Mouse (Mus musculus) thymus, adult 2 months (tissue): ENCODE data around the gene Rcan2. TPM values are rescaled to one million over a fixed set of nuclear protein-coding genes. Genes with fewer than 3 reads are reported as not detected.

Experiments
- DNase-seq: peaks from one replicate; pipeline ENCODE4 v3.0.0; 2021
- H3K27ac ChIP-seq: fragments of 200-500 bp; 2 replicates; pipeline ENCODE4 v1.5.1; 2012; ENCODE audit warnings: low read length, control low read depth; ENCODE audit not compliant: control insufficient read depth, insufficient read depth
- H3K27me3 ChIP-seq: fragments of 200-500 bp; 2 replicates; pipeline ENCODE4 v1.6.1; 2012; ENCODE audit warnings: mild to moderate bottlenecking, low read length, moderate library complexity, mixed read lengths; ENCODE audit not compliant: control insufficient read depth, insufficient read depth
- H3K36me3 ChIP-seq: fragments of 200-500 bp; 2 replicates; pipeline ENCODE4 v1.6.1; 2012; ENCODE audit warnings: mild to moderate bottlenecking, low read length, moderate library complexity; ENCODE audit not compliant: control insufficient read depth, insufficient read depth
- H3K4me1 ChIP-seq: fragments of 200-500 bp; replicated peaks from 2 replicates; pipeline ENCODE4 v1.6.1; 2012; ENCODE audit warnings: low read length; ENCODE audit not compliant: control insufficient read depth, insufficient read depth
- H3K4me3 ChIP-seq: fragments of 200-500 bp; 2 replicates; pipeline ENCODE4 v1.5.1; 2012; ENCODE audit warnings: mild to moderate bottlenecking, low read length, control low read depth, moderate library complexity; ENCODE audit not compliant: control insufficient read depth, insufficient read depth
- CTCF ChIP-seq: fragments of 200-500 bp; IDR thresholded peaks from 2 replicates; pipeline ENCODE4 v1.5.1; 2012; ENCODE audit warnings: mild to moderate bottlenecking, control low read depth, low read length, moderate library complexity, borderline replicate concordance; ENCODE audit not compliant: control insufficient read depth, poor library complexity, insufficient read depth; ENCODE audit errors: extremely low read depth
- POLR2A ChIP-seq: fragments of 200-500 bp; IDR thresholded peaks from 2 replicates; pipeline ENCODE4 v1.6.1; 2012; ENCODE audit warnings: mild to moderate bottlenecking, low read length, control low read depth, moderate library complexity; ENCODE audit not compliant: control insufficient read depth, poor library complexity, insufficient read depth; ENCODE audit errors: extremely low read depth
- WGBS: fragments of 180-500 bp; shearing (Covaris S2); methylation state at CpG from one replicate; pipeline ENCODE4 v1.1.7; 2018; 5-methylcytosine and 5-hydroxymethylcytosine counted together
- polyA plus RNA-seq: library from polyadenylated mRNA; depleted of rRNA; stranded (reverse); fragments of >200 nt; gene quantifications from 2 replicates; pipeline ENCODE4 v1.2.3, GENCODE M21; 2012

Rcan2 gene
- polyA plus RNA-seq, 1 experiment = 6.4 TPM

DNA sequence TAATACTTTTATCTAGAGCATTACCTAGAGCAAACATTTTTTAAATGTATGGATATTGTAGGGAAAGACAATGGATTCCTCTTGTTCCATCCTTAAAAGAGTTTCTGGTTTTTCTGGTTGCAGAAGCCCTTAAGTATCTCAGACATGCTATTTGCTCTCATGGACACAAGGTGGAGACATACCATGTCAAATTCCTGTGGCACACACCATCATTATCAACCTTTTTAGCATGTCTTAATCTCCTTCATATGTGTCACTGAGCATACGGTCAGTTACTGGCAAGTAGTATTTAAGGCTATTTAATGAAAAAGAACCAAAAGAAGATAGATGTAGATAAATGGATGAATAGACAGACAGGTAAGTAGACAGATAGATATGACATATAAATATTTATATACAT is 81.9 kb downstream of the Rcan2 start:
- no peak for TF ChIP-seq POLR2A
- no peak for TF ChIP-seq CTCF
- no peak overlapping the region for H3K4me3 ChIP-seq
- no peaks in the 10 kb centered on the region for H3K27me3 ChIP-seq
- H3K36me3 ChIP-seq = no peaks in the 10 kb centered on the region
- DNase-seq = no peak
- no peak overlapping the region for H3K27ac ChIP-seq
- WGBS = 24% methylated on average over 1 of the region's 1 CpGs
- H3K4me1 ChIP-seq = no peaks in the 10 kb centered on the region

- H3K27ac ChIP-seq = no peak overlapping the region
- no peak for TF ChIP-seq CTCF
- TF ChIP-seq POLR2A = no peak
Observed at GRCm38 (mm10) chr17:43886262-43886661, 85.1 kb downstream of the Rcan2 start.

DNA sequence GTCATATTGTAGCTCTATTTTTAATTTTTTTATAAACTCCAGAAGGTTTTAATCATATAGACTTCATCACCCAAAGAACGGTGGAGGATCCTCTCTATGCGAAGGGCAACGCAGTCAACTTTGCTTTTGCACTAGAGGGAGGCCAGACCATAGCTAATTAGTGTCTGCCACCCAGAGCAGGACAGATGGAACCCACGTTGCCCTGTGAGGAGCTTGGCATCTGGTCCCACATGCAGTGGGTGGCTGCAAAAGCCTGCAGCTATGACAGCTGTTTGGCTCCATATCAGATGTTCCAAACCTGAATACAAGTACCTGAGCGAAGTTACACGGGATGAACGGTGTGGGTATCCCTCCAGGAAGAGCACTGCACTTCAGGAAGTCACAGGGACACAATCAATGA is 86.8 kb downstream of the Rcan2 start:
- no peak for TF ChIP-seq POLR2A
- Histone ChIP-seq H3K27me3 (no peaks in the 10 kb centered on the region), H3K4me3 (no peak overlapping the region), H3K4me1 (no peaks in the 10 kb centered on the region), H3K36me3 (no peaks in the 10 kb centered on the region), H3K27ac (no peak overlapping the region)
- no peak for DNase-seq
- 86% methylated on average over 7 of the region's 7 CpGs for WGBS

More at GRCm38 (mm10) chr17:43886262-43886661, 85.1 kb downstream of the Rcan2 start:
- no peak for DNase-seq
- Histone ChIP-seq H3K36me3 (no peaks in the 10 kb centered on the region), H3K4me1 (no peaks in the 10 kb centered on the region), H3K27me3 (no peaks in the 10 kb centered on the region), H3K4me3 (no peak overlapping the region)
- 88% methylated on average over 7 of the region's 7 CpGs for WGBS

DNA sequence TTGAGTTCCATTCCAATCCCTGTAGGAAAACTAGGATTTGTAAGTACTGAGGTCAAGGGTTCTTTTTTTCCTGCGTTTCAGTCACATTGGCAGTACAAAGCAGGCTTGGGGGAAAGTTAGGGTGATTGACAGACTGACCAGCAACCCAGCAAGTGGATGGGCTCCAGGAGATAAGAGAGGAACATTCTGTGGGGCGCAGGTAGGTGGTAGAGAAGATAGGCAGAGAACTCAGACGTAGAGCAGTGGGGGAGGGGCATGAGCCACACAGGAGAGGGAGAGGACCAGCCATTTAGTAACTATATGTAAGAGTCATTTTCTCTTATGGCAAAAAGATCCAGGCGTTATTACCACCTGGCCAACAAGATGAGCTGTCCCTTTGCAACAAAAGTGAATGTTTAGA is 96.2 kb downstream of the Rcan2 start:
- H3K27ac ChIP-seq = no peak overlapping the region
- no peak for DNase-seq
- H3K4me1 ChIP-seq = no peaks in the 10 kb centered on the region
- H3K4me3 ChIP-seq = no peak overlapping the region
- H3K27me3 ChIP-seq = no peaks in the 10 kb centered on the region
- WGBS = 93% methylated on average over 4 of the region's 4 CpGs
- H3K36me3 ChIP-seq = no peaks in the 10 kb centered on the region
- TF ChIP-seq POLR2A (no peak), CTCF (no peak)

DNA sequence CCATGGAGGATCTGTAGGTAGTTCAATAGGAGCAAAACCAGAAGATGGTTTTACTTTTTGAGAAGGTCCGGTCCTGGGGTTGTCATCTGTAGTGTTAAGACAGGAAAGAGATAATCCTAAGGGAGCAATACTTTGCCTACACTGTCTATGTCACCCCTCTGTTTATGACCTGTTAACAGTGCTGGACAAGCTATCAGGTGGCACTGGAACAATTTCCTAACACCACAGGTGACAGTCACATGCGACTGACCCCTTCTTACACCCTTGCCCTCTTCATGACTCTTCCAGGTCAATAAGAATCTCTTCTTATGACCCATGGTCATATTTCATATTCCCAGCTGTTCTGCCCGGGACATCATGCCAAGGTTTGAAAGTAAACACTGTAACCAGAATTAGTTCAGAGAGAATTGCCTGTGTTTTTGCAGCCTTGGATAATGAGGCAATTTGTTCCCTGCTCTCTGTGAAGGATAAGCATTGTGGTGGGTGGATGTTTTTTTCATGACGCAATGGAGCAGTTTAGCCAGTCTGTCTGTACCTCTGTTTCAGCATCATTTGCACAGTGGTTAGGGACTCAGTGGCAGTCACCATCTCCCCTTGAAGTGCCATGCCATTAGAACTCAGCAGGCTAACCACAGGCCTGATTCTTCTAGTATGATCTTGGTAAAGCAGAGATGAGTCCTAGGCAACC is 98.4 kb downstream of the Rcan2 start:
- Histone ChIP-seq H3K4me1 (no peaks in the 10 kb centered on the region), H3K36me3 (no peaks in the 10 kb centered on the region), H3K27ac (no peak overlapping the region), H3K27me3 (no peaks in the 10 kb centered on the region), H3K4me3 (no peak overlapping the region)
- WGBS = 96% methylated on average over 4 of the region's 4 CpGs
- TF ChIP-seq CTCF (no peak), POLR2A (no peak)
- no peak for DNase-seq

- no peak overlapping the region for H3K27ac ChIP-seq
- TF ChIP-seq CTCF (no peak), POLR2A (no peak)
- H3K4me3 ChIP-seq = no peak overlapping the region
- H3K36me3 ChIP-seq = no peaks in the 10 kb centered on the region
- no peak for DNase-seq
- H3K27me3 ChIP-seq = no peaks in the 10 kb centered on the region
- H3K4me1 ChIP-seq = no peaks in the 10 kb centered on the region
- WGBS = 62% methylated on average over 1 of the region's 1 CpGs
Observed at GRCm38 (mm10) chr17:43900133-43900532, 99.0 kb downstream of the Rcan2 start.

GRCm38 (mm10) chr17:43901474-43901873 is 100.3 kb downstream of the Rcan2 start:
- 93% methylated on average over 3 of the region's 3 CpGs for WGBS
- Histone ChIP-seq H3K4me1 (no peaks in the 10 kb centered on the region), H3K27me3 (no peaks in the 10 kb centered on the region), H3K4me3 (no peak overlapping the region), H3K36me3 (no peaks in the 10 kb centered on the region), H3K27ac (no peak overlapping the region)
- no peak for DNase-seq
- TF ChIP-seq POLR2A (no peak), CTCF (no peak)
